Mouse (Mus musculus) CD4-positive helper T cell, adult 2 months (primary cell): ENCODE data around the gene Meis2.

Experiments
- DNase-seq: peaks from one replicate; pipeline ENCODE4 v3.0.0-alpha.2; 2012; ENCODE audit warnings: low read depth, missing footprints, low spot score

Meis2 gene

DNA sequence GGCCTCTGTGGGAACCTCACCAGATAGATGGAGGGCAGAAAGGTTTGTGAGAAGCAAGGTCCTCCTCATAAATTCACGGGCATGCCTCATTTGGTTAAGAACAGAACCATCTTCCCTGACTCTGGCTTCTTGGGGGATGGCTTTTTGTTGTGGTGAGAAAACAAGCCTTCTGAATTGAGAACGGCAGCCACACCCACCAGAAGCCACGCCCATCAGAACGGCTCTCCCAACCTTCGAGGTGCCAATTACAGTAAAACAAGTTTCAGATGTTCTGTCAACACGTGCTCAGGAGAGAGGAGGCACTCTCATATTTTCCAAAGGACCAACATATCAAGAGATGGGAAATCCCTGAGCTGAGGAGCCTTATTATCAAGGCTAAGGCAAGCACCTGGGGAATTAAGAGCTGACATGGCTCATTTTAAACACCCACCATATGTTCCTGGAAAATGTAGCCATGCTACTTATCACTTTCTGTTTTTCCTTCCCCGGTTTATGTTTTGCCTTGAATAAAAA is 117.9 kb downstream of the Meis2 start:
- no peak for DNase-seq

DNA sequence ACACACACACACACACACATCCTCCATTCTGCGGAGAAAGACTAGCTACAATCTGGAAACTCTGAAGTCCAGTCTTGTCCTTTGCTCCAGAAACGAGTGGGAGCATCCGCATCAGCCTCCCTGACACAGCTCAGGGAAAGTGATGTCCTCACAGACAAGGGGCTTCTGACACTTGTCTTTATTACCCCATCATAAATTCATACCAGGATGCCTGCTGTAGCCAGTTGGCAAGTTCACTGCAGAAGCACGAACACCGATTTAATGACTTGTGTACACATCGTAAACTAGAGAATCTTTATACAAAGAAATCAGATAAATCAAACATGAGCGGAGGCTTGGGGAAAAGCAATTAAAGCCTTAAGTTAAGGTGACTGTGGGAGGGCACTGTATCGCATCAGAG is 122.6 kb downstream of the Meis2 start:
- DNase-seq, result no peak

DNA sequence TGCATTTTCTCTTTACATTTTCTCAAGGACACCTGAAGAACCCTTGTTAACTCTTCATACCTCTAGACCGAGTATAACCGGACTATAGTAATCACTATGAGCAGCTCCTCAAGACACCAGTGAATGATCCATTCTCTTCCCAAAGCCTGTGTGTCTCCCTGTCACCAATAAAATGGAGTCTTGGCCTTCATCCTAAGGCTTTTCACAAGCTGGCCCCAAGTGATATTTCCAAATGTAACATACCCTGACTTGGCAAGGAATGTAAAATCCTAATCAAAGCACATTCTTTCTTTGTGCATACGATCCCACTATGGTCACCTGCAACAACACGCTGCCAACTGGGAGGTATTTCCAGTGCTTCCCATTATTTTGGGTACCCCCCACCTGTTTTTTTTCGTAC is 125.8 kb downstream of the Meis2 start:
- DNase-seq, result no peak

DNA sequence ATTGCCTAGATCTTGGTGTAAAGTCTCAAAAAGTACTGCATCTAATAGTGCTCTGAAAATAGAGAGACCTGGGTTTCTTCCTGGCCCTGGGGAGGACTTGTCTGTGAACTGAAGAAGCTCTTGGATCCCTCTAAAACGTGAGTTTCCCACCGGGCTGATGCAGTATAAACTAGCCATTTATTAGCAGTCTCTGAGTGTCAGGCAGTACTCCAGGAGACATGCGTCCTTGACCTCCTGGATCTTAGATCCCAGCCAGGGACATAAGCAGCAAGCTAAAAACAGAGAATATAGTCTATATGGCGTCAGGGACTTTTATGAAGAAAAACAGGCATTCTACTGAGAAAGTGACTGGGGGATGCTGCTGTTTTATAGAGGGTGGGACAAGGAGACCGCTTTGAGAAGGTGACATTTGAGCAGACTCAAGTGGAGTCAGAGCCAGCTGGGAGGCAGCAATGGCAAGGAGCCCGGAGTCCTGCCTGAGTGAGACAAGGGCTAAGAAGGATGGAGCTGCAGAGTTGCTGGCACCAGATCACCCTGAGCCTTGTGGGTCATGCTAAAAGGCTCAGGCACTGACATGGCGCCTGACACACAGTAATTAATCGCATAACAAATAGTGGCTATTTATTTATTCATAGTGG is 126.6 kb downstream of the Meis2 start:
- DNase-seq, result no peak

DNA sequence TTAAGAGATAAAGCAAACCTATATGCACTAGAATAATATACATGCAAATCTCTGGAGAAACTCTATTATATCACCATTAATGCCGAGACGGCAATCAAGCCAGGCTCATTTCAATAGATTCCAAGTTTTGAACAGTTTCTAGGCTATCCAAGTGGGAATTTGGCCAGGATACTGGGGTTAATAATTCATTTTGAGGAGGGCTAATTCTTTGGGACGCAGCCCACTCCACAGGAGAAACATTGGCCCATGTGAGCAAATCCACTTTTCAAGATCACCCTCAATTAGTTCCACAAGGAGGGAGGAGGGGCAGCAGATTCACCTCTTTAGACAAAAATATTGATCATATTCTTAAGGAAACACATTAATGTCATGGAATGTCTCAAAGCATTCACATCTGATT is 127.3 kb downstream of the Meis2 start:
- no peak for DNase-seq

DNA sequence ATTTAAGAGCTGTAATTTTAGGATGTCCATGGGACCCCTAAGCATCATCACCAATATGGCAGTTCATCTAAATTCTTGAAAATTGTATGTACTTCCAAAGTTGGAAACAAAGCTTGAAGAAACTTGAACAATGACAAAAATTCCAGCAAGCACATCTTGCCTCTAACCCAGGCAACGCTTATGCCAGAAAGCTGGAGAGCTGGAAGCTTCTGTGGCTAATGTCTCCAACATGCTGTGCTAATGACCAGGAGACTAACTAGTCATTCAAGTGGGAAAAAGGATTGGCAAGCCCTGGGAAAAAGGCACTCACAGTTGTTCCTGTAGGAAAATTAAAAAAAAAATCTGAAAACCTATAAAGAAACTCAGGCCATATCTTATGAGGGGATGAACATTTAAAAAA is 127.7 kb downstream of the Meis2 start:
- no peak for DNase-seq

DNA sequence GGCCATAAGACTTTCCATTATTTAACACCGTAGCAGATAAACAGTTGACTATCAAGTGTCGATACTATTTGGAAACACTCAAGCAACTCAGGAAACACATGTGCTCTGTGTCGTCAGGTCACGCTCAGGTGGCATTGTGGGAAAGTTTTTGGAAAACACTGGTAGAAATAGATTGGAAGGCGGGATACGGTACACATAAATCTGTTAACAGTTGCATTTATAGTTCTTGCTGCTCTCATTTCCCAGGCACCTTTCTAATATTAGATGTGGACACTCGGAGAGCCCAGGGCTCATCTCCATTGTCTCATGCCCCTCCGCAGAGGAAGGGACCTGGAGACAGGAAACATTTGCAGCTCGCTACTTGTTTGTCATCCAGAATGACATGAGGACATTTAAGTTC is 128.9 kb downstream of the Meis2 start:
- DNase-seq, result no peak

DNA sequence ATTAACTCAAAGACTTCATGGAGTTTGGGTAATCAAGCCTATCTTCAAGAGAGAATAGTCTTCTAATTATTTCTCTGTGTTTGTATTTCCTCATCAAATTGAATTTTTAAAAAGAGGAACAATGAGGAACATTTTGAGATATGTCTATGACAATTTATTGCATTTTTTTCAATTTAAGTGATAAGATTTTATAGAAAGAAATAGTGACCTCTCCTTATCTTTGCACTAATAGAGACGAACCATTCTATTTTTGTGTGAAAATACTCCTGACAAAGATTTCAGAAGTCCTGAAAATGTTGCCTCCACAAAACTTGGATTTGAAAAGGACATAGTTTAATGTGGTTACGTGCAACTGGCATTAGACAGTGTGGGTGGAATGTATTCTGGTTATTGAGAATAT is 131.3 kb downstream of the Meis2 start:
- DNase-seq, result no peak

DNA sequence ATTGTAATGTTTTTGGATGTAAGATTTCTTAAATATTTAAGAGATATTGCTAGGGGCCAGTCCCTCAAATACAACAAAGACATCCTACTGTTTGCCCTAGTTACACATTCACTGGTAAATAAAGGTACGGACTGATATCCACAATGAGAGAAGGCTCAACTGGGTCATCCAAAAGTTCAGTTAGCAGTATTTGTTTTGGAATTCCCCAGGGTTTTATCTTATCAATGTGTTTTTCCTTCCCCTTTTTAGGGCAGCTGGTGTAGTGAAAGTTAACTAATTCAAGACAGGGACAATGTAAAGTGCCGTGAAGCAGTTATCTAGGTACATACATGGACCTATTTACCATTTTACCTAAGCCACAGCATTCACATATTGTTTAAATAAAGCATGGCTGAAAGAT is 132.4 kb downstream of the Meis2 start:
- no peak for DNase-seq

DNA sequence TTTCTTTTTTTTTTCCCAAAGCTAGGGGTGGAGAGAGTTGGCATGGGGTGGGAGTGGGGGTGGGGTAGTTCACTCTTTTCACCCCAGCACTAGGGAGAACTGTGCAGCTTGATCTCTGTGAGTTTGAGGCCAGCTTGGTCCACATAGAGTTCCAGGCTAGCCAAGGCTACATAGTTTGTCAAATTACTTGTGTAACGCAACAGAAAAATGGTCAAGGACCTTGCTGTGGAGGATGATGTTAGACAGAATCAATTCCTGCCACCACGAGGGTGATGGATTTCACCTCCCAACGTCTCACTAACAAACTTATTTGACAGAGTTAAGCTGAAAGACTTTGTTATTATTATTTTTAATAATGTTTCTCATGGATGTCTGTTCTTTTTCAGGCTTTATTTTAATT is 139.9 kb downstream of the Meis2 start:
- DNase-seq, result no peak

DNA sequence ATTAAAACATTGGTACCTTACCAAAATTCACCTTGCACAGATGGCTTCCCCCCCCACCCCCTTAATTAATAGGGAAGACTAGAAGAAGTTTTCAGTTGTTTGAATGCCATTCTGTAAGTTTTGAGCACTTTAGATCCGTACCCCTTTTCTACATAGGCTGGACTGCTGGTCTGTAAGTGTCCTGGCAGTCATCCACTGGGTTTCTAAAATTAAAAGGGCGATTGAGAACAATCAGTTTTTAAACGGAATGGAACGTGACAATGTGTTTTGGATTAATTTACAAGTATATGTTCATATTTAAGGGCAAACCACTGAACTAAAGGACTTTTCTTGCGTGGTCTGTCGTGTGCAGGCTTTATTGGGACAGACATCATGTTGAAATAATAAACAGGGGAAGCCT is 141.2 kb downstream of the Meis2 start:
- DNase-seq, result no peak

DNA sequence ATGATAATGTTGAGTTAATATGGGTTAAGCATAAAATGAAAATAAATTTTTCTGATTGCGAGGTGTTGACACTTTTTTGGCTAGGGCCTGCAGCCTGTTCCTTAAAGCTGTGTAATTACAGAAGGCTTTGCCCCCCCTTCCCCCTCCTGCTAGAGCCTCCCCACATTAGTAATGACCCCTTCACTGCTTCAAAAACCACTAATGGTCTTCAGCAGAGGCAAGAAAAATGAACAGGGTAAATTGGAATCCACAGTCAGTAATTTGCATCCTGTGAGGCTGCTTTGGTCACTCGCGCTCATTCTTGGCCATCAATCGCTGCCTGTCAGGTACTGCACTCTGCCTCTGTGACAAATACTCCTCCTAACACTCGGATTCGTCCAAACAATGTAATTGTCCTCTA is 142.4 kb downstream of the Meis2 start:
- no peak for DNase-seq

DNA sequence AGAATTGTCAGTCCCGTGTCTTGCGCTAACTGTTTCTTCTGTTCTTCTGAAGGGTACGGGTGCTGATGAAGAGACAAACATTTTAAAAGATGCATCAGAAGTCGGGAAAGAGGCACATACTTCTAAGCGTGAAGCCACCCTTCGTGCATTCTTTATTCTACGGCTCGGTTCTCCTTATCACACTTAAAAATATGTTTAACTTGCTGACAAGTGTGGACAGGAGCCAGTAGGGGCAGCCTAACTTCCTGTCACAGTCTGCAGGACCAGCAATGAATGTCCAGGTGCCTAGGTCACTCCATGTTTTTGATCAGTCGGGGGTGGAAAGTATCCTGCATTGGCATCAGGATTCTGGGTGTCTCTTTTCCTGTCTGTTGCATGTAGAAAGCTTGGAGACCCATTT is 144.0 kb downstream of the Meis2 start:
- DNase-seq, result no peak

DNA sequence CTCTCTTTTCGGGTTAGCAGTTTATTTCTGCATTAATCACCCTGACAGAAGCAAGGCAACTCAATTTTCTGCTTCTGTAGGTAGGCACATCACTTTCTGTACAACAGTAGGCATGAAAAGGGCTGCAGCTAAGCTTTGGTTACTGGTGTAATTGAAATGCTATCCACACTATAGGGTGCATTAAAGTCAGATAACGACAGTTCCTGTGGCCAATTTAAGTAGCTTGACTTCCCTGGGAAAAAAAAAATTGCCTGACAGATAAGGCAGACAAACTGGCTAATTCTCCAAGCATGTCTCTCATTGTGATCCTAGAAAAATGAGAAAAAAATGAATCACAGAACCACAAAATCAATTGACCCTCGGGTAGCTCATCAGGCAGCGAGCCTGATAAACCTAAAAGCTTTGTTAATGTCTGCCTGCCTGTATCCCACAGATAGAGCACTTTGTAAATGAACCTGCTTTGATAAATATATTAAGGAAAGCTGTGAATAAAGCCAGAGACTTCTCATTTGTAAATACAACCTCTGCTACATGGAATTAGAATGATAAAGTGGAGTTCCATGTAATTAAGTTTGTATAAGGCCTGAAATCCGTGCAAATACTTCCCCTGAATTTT is 145.2 kb downstream of the Meis2 start:
- DNase-seq, result no peak

DNA sequence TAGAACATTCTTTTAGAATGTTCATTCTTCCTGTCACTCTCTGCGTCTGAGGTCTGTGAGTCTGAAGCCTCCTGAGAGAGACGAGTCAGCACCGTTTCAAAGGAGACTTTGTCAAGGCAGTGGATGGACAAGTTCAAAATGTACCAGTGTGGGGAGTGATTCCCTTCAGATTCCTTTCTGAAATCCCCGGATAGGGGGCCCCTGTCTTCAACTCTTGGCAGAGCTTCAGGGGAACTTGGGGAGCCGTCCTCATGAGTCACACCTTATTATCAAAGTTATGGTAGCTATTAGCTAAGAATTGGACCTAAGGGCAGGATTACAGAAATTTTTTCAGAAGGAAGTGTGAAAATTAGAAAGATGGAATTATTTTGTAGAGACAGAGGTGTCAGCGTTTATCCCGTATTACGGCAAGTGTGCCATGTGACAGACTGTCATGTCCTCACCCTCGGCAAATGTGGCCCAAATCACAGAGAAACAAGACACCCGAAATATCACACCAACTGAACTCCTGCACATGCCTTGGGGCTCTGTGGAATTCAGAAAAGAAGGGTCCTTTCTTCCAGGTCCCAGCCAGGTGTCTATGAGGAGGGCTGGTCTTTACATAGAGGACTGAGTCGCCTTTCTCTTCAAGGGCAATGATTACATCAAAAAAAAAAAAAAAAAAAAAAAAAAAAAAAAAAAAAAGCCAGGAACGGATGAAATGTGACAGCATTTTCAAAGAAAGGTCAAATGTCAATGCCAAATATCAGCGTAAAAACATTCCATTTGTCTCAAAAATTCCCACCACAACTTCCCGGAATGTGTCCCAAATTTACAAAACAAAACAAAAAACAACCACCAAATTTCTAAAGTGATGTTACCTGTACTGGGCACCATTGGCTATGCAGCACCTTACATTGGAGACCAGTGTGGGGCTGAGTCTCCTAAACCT is 146.2 kb downstream of the Meis2 start:
- no peak for DNase-seq

DNA sequence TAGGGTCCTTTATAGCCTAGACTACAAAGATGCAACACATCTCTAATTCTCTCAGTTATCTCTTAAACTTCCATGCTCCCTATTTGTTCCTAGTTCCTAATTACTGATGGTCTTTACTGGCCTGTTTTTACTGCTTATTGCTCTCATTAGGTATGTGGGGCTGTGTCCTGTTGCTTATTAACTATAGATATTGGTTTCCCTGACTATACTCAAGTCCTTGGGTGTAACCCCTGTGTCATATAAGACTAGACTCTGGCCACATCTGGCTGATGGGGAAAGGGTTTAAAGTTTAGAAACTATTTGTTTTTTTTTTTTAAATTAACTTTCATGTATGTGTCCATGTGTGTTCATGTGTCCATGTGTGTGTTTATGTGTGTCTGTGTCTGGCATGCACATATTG is 147.1 kb downstream of the Meis2 start:
- DNase-seq, result no peak

DNA sequence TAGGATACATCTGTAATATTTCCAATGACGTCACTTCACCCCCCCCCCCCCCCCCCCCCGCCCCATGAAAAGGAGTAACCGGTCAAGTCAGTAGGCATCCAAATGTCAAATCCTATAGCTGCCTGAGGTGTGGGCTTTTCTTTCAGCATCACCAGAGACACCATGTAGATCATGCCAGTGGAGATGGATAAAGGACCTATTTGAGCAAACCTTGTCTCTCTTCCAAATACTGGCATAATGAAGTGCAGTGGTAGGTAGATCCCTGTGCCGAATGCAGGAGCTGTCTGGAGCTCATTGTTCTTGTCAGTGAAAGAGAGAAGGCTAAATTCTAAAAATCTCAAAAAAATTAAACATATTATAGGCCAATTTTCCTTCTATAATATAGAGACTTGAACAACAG is 151.1 kb downstream of the Meis2 start:
- DNase-seq, result no peak

DNA sequence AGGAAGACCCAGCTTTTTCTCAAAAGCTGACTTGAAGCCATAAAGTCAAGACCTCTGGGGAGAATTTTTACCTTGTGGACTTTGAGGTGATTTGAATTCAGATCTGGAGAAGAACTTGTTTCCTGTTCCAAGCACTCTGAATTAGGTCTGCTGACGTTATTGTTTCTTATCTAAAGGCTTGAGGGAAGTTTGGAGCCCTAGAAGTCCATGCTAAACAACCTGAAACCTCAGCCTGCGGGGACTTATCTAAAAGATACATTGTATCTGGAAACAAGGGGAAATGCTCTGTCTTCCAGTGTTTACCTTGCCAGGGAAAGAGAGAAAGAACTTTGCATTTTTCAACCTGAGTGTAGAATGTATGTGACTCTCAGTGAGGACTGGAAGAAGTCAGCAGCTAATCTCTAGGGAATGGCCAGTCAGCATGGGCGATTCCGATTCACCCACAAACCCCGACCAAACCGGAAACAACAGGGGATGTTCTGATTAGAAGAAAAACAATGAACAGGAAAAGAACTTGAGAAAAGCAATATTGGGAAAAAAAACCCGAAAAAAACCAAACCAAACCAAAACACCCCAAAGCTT is 152.6 kb downstream of the Meis2 start:
- no peak for DNase-seq

DNA sequence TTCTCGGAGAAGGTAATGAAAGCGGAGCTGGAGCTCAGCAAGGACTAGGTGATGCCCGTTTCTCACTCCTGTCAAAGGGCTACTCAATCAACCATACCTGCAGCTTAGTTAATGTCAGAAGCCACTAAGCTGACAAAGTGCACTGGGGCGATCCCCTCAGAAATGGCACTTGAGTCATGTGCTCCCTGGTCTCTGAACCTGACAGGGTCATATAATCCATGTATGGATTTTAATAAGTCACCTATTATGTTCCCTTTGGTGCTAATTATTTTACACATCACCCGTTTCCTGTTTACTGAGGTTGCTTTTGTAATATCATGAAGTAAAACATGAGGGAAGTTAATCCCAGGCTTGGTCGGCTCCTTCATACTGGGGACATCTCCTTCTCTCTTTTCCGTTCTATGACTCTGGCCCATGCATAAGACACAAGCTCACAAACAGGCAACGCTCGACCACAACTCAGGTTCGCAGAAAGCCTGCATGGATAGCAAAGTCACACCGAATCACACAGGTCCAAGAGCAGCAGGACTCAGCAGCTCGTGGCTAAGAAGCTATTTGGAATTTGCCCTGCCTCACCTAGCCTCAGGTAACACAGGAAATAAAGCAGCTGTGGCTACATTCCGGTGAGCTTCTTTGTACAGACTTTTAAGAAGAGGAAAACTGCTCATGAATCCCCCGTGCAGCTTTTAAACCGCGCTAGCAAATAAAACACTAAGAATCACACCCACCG is 153.6 kb downstream of the Meis2 start:
- no peak for DNase-seq

DNA sequence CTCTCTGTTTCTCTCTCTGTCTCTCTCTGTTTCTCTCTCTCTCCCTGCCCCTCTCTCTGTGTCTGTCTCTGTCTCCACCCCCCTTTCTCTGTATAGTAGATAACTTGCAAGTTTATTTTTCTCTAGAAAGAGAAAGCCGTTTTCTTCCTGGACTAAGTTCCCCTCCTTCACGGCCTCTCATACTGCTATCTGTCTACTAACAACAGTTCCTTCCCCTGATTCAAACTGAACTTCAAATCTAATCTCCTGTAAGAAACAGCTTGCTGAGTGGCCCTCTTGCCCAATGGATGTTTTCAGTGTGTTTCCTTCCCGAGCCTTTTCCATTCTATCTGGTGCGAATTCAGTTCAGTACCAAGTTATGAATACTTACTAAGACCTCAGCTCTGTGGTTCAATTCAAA is 155.4 kb downstream of the Meis2 start:
- no peak for DNase-seq

DNA sequence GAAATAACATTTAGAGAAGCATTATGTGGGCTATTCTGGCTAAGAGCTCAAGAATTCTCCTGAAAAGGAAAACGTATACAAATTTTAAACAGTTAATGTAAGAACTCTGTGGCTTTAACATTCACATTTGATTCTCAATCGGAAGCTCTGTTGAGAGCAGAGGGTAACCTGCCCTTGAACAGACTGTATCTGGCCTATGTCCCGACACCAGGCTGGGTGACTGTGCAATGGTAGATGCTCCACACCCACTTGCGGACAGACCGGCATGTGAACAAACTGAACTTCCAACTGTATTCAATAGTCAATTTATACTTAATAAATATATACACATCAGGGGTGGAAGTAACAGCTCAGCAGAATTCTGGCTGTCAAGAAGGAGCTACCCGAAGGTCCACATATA is 164.6 kb downstream of the Meis2 start:
- no peak for DNase-seq

DNA sequence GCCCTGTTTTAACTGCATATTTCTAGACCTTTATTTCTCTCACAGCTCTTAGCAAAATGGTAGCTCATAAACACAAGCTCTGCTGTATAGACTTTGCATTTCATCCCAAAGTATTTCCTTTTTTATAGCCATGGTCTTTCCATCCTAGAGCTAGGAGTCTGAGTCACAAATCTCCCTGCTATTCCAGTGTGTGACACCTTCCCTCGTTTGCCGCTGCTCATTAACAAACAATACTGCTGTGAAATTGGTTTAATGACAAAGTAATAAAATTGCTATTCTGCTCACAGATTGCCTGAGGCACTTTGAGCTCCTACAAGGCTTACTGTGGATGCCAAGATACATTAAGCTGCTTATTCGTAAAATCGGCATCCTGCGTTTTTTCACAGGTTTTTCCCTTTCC is 168.1 kb downstream of the Meis2 start:
- DNase-seq, result no peak
